Mouse (Mus musculus) testis, adult 2 months (tissue): ENCODE data around the gene Zbtb7b.

Source experiments
- CTCF ChIP-seq: fragments of 200-500 bp; IDR thresholded peaks from 2 replicates; pipeline ENCODE4 v1.5.1; 2012; ENCODE audit warnings: low read depth, mild to moderate bottlenecking, inconsistent platforms, low read length, moderate library complexity; ENCODE audit not compliant: control insufficient read depth, insufficient read depth, insufficient replicate concordance
- POLR2A ChIP-seq: fragments of 200-500 bp; IDR thresholded peaks from 2 replicates; pipeline ENCODE4 v1.6.1; 2012; ENCODE audit warnings: low read depth, mild to moderate bottlenecking, inconsistent platforms, low read length, moderate library complexity; ENCODE audit not compliant: control insufficient read depth

DNA sequence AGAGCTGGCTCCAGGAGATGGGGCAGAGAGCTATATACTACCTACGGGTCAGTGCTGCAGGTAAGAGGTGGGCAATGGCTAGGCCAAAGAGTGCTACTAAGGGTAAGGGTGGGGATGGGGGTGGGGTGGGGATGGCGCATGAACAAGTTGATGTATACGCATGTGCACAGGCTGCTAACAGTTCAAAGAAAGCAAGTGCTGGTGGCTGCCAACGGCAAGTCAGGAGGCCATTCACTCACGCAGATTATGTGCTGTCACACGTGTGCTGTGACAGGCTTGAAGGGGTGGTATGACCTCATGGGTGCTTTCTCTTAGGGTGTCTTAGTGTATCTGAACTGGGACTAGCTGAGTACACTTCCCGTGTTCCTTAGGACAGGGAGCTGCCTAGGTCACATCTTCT is 6.8 kb upstream of the Zbtb7b start:
- TF ChIP-seq CTCF (no peak), POLR2A (no peak)
